ENCODE assay signal across 15 mouse cellular contexts in genomic region chr4:116063855-116064254, GRCm38 (mm10).
"Had no signal": no experiment of that assay in that cellular context is flagged by ENCODE, and none has a peak within 500 bp of the region (broad histone marks: within the 10 kb centered on the region; RNA-seq: fewer than 3 reads in every experiment).

No protein-coding gene starts in this region.

- H3K27me3 ChIP-seq: kidney, embryonic 15.5 days; limb, embryonic 15.5 days; midbrain, embryonic 15.5 days; neural tube, embryonic 12.5 days had no signal

- H3K4me3 ChIP-seq: kidney, embryonic 15.5 days; left cerebral cortex, adult 2 months; limb, embryonic 15.5 days; midbrain, embryonic 15.5 days; neural tube, embryonic 12.5 days had no signal

- H3K27ac ChIP-seq: kidney, embryonic 15.5 days; left cerebral cortex, adult 2 months; limb, embryonic 15.5 days; midbrain, embryonic 15.5 days; neural tube, embryonic 12.5 days had no signal

- ATAC-seq: lung, postnatal 0 days; midbrain, embryonic 15.5 days had no signal

- H3K9me3 ChIP-seq: kidney, embryonic 15.5 days; limb, embryonic 15.5 days; midbrain, embryonic 15.5 days; neural tube, embryonic 12.5 days had no signal

- H3K9ac ChIP-seq: kidney, embryonic 15.5 days; limb, embryonic 15.5 days; midbrain, embryonic 15.5 days; neural tube, embryonic 12.5 days had no signal

- H3K4me2 ChIP-seq: kidney, embryonic 15.5 days; limb, embryonic 15.5 days; midbrain, embryonic 11.5 days; midbrain, embryonic 15.5 days; neural tube, embryonic 12.5 days had no signal

- H3K4me1 ChIP-seq: kidney, embryonic 15.5 days; limb, embryonic 15.5 days; midbrain, embryonic 15.5 days; neural tube, embryonic 12.5 days had no signal

- DNase-seq: kidney, adult 11 months; kidney, postnatal 14 days; lung, adult 2 months; lung, postnatal 36 days; retina, postnatal 1 day; right cerebral cortex, postnatal 4 days; spleen, adult 18-20 months; thymus, postnatal 36 days had no signal
